Mouse (Mus musculus) neural tube, embryonic 14.5 days (tissue): ENCODE measurements around the gene Sh3bgrl2. TPM values are rescaled to one million over a fixed set of nuclear protein-coding genes. Genes with fewer than 3 reads are reported as not detected.

Experiments used
- ATAC-seq: fragments of 200-750 bp; cut with Nextera tagmentation; 2 replicates; pipeline ENCODE4 v1.8.0; 2017; ENCODE audit warnings: low read depth, mild to moderate bottlenecking, moderate TSS enrichment, moderate library complexity
- H3K27ac ChIP-seq: fragments of 300-500 bp; sonication (generic); 2 replicates; pipeline ENCODE4 v1.5.1; 2014; ENCODE audit warnings: low read depth, mild to moderate bottlenecking, control low read depth, low read length, moderate library complexity, mixed read lengths
- H3K27me3 ChIP-seq: fragments of 300-500 bp; sonication (generic); 2 replicates; pipeline ENCODE4 v1.6.1; 2014; ENCODE audit warnings: low read length; ENCODE audit not compliant: control insufficient read depth, insufficient read depth
- H3K36me3 ChIP-seq: fragments of 300-500 bp; sonication (generic); 2 replicates; pipeline ENCODE4 v1.6.1; 2014; ENCODE audit warnings: low read length, mixed read lengths; ENCODE audit not compliant: control insufficient read depth, insufficient read depth
- H3K4me1 ChIP-seq: fragments of 300-500 bp; sonication (generic); 2 replicates; pipeline ENCODE4 v1.6.1; 2014; ENCODE audit warnings: low read length; ENCODE audit not compliant: control insufficient read depth, insufficient read depth
- H3K4me2 ChIP-seq: fragments of 300-500 bp; sonication (generic); 2 replicates; pipeline ENCODE4 v1.6.1; 2014; ENCODE audit warnings: mild to moderate bottlenecking, low read depth, low read length, control low read depth
- H3K4me3 ChIP-seq: fragments of 300-500 bp; sonication (generic); 2 replicates; pipeline ENCODE4 v1.5.1; 2014; ENCODE audit warnings: low read depth, low read length, control low read depth, mixed read lengths
- H3K9ac ChIP-seq: fragments of 300-500 bp; sonication (generic); replicated peaks from 2 replicates; pipeline ENCODE4 v1.6.1; 2014; ENCODE audit warnings: low read depth, mild to moderate bottlenecking, control low read depth, low read length, mixed read lengths
- H3K9me3 ChIP-seq: fragments of 300-500 bp; sonication (generic); 2 replicates; pipeline ENCODE4 v1.6.1; 2016; ENCODE audit warnings: low read length; ENCODE audit not compliant: control insufficient read depth
- WGBS: fragments of 180-500 bp; shearing (Covaris S2); extraction: QIAGEN DNeasy Blood & Tissue Kit; methylation state at CpG from one replicate; pipeline ENCODE4 v1.1.7; 2014; 5-methylcytosine and 5-hydroxymethylcytosine counted together
- polyA plus RNA-seq: library from polyadenylated mRNA; unstranded; fragments of >200 nt; fragmentation: Nextera tagmentation; extraction: Ambion mirVana; gene quantifications from 2 replicates; pipeline ENCODE4 v1.2.1, GENCODE M21; 2014

Gene Sh3bgrl2
- polyA plus RNA-seq, 1 experiment from 2014 or later, result 10.1 TPM

GRCm38 (mm10) chr9:83568125-83568524, 20.0 kb downstream of the Sh3bgrl2 start:
- Histone ChIP-seq H3K9me3 (no peaks in the 10 kb centered on the region), H3K27me3 (no peaks in the 10 kb centered on the region), H3K4me3 (no peak overlapping the region), H3K4me1 (no peaks in the 10 kb centered on the region), H3K9ac (no peak overlapping the region), H3K27ac (no peak overlapping the region), H3K4me2 (no peak overlapping the region), H3K36me3 (no peaks in the 10 kb centered on the region)
- WGBS, result 95% methylated on average over 5 of the region's 5 CpGs
- ATAC-seq, result no peak

- H3K4me1 ChIP-seq, result no peaks in the 10 kb centered on the region
- H3K9ac ChIP-seq, result no peak overlapping the region
- ATAC-seq, result no peak
- H3K4me3 ChIP-seq, result no peak overlapping the region
- no peaks in the 10 kb centered on the region for H3K9me3 ChIP-seq
- H3K4me2 ChIP-seq, result no peak overlapping the region
- H3K36me3 ChIP-seq, result no peaks in the 10 kb centered on the region
- no peaks in the 10 kb centered on the region for H3K27me3 ChIP-seq
- 88% methylated on average over 3 of the region's 3 CpGs for WGBS
- no peak overlapping the region for H3K27ac ChIP-seq
These were observed 20.8 kb downstream of the Sh3bgrl2 start for GRCm38 (mm10) chr9:83568937-83569336.

GRCm38 (mm10) chr9:83569898-83570297, 21.8 kb downstream of the Sh3bgrl2 start:
- H3K4me3 ChIP-seq, result no peak overlapping the region
- no peak for ATAC-seq
- H3K27me3 ChIP-seq, result no peaks in the 10 kb centered on the region
- WGBS, result 80% methylated on average over 7 of the region's 7 CpGs
- no peaks in the 10 kb centered on the region for H3K9me3 ChIP-seq
- H3K36me3 ChIP-seq, result no peaks in the 10 kb centered on the region
- H3K9ac ChIP-seq, result no peak overlapping the region
- no peaks in the 10 kb centered on the region for H3K4me1 ChIP-seq
- no peak overlapping the region for H3K27ac ChIP-seq
- H3K4me2 ChIP-seq, result no peak overlapping the region

- H3K27me3 ChIP-seq, result no peaks in the 10 kb centered on the region
- ATAC-seq, result no peak
- no peaks in the 10 kb centered on the region for H3K9me3 ChIP-seq
- WGBS, result 49% methylated on average over 3 of the region's 3 CpGs
- H3K36me3 ChIP-seq, result no peaks in the 10 kb centered on the region
- H3K4me1 ChIP-seq, result no peaks in the 10 kb centered on the region
- H3K4me3 ChIP-seq, result no peak overlapping the region
- H3K27ac ChIP-seq, result no peak overlapping the region
- no peak overlapping the region for H3K4me2 ChIP-seq
- H3K9ac ChIP-seq, result no peak overlapping the region
These were observed 23.2 kb downstream of the Sh3bgrl2 start for GRCm38 (mm10) chr9:83571315-83571714.

DNA sequence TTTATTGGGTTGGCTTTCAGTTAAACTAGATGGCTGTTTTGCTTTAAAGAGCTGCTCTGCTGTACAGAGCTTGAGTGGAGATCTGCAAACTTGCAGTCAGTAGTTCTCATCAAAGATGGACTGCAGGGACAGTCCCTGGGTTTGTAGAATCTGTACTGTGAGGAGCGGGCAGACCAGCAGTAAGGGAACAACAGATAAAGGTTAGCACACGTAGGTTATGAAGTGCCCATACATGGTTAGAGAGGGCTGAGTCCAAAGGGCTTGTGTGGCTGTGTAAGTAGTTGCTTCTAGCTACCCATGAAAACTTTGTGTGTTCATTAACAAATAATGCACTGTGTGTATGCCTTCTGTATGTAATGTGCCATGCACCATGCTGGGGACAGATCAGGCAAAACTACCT, 24.2 kb downstream of the Sh3bgrl2 start:
- H3K4me2 ChIP-seq, result no peak overlapping the region
- ATAC-seq, result no peak
- no peak overlapping the region for H3K4me3 ChIP-seq
- WGBS, result 93% methylated on average over 2 of the region's 2 CpGs
- no peak overlapping the region for H3K9ac ChIP-seq
- H3K4me1 ChIP-seq, result peaks cover 5% of the 10 kb centered on the region; the same call in 1 of the 2 replicates
- no peaks in the 10 kb centered on the region for H3K36me3 ChIP-seq
- no peak overlapping the region for H3K27ac ChIP-seq
- no peaks in the 10 kb centered on the region for H3K27me3 ChIP-seq
- no peaks in the 10 kb centered on the region for H3K9me3 ChIP-seq

DNA sequence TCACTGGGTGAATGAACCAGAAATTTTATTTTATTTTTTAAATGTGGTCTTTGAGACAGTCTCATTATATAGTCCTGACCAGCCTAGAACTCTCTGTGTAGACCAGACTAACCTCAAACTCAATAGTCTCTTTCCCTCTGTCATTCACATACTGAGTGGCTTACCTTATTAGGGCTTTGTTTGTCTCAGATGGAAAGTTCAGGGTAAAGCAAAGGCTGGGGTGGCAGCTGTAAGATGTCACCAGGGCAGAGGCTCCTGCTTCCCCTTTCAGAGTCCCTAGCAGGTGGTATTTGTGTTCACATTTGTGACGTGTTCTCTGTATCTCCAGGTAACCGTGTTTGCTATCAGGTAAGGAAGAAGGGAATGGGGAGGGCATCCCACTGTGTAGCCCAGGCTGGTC, 24.7 kb downstream of the Sh3bgrl2 start:
- Histone ChIP-seq H3K4me3 (no peak overlapping the region), H3K27me3 (no peaks in the 10 kb centered on the region), H3K36me3 (no peaks in the 10 kb centered on the region), H3K27ac (no peak overlapping the region), H3K4me1 (peaks cover 5% of the 10 kb centered on the region; the same call in 1 of the 2 replicates), H3K4me2 (no peak overlapping the region), H3K9me3 (no peaks in the 10 kb centered on the region), H3K9ac (no peak overlapping the region)
- no peak for ATAC-seq
- WGBS, result 64% methylated on average over 2 of the region's 2 CpGs

- Histone ChIP-seq H3K9me3 (no peaks in the 10 kb centered on the region), H3K36me3 (no peaks in the 10 kb centered on the region), H3K4me1 (peaks cover 5% of the 10 kb centered on the region; the same call in 1 of the 2 replicates), H3K27me3 (no peaks in the 10 kb centered on the region), H3K4me2 (no peak overlapping the region), H3K27ac (no peak overlapping the region), H3K4me3 (no peak overlapping the region), H3K9ac (no peak overlapping the region)
- WGBS, result 71% methylated on average over 2 of the region's 2 CpGs
- no peak for ATAC-seq
These were observed 25.5 kb downstream of the Sh3bgrl2 start for GRCm38 (mm10) chr9:83573588-83573987.

- H3K36me3 ChIP-seq, result no peaks in the 10 kb centered on the region
- H3K4me2 ChIP-seq, result no peak overlapping the region
- no peak for ATAC-seq
- peaks cover 5% of the 10 kb centered on the region; the same call in 1 of the 2 replicates for H3K4me1 ChIP-seq
- H3K27ac ChIP-seq, result no peak overlapping the region
- no peak overlapping the region for H3K9ac ChIP-seq
- H3K27me3 ChIP-seq, result no peaks in the 10 kb centered on the region
- H3K9me3 ChIP-seq, result no peaks in the 10 kb centered on the region
- 94% methylated on average over 4 of the region's 4 CpGs for WGBS
- H3K4me3 ChIP-seq, result no peak overlapping the region
These were observed 27.3 kb downstream of the Sh3bgrl2 start for GRCm38 (mm10) chr9:83575403-83575802.

- ATAC-seq, result no peak
These were observed 28.0 kb downstream of the Sh3bgrl2 start for GRCm38 (mm10) chr9:83576018-83576688.

More at GRCm38 (mm10) chr9:83576018-83576688, 28.0 kb downstream of the Sh3bgrl2 start:
- Histone ChIP-seq H3K9me3 (no peaks in the 10 kb centered on the region), H3K9ac (no peak overlapping the region), H3K27me3 (no peaks in the 10 kb centered on the region), H3K27ac (no peak overlapping the region), H3K4me1 (peaks cover 5% of the 10 kb centered on the region; the same call in 1 of the 2 replicates), H3K36me3 (no peaks in the 10 kb centered on the region), H3K4me2 (no peak overlapping the region), H3K4me3 (no peak overlapping the region)
- 56% methylated on average over 7 of the region's 7 CpGs for WGBS
